8 mouse cellular contexts compared by ENCODE assay signal in genomic region chr4:42949676-42950051, GRCm38 (mm10). TPM values are rescaled to one million over a fixed set of nuclear protein-coding genes. Genes with fewer than 3 reads are reported as not detected.
DNase-seq lines count a peak whose midpoint lies in the region; ATAC-seq and TF ChIP-seq lines count a peak whose summit lies in the region.

Gene Dnajb5, plus strand, starts transcription at chr4:42949814.

- no peaks in the 10 kb centered on the region for H3K79me2 ChIP-seq in heart, adult 2 months (replicated peaks; ENCODE audit: control insufficient read depth, insufficient read depth, low read length)

- DNase-seq in 3T3-L1 (ENCODE audit: low read depth, low spot score) = peak; percentile 97
- DNase-seq in adrenal gland, postnatal 4 days (ENCODE audit: low spot score in 2 of 2) = peak; percentile 93 to 96
- peak; percentile 98 for DNase-seq in embryonic facial prominence, embryonic 14.5 days (ENCODE audit: low spot score)
- DNase-seq in heart, adult 2 months = peak; percentile 98 to 99
- DNase-seq in kidney, adult 8-10 months = peak; percentile 99
- DNase-seq in spleen, postnatal 10 days (ENCODE audit: low spot score in 2 of 2) = peak; percentile 90 to 91

- peak within 1 kb of the TSS; percentile 90 for H3K27ac ChIP-seq in embryonic facial prominence, embryonic 14.5 days (replicated peaks; ENCODE audit: low read depth, low read length)
- H3K27ac ChIP-seq in heart, adult 2 months = peak within 1 kb of the TSS; percentile 99
- H3K27ac ChIP-seq in limb, embryonic 13.5 days = peak within 1 kb of the TSS; percentile 84
- peak within 1 kb of the TSS; percentile 95 for H3K27ac ChIP-seq in midbrain, embryonic 16.5 days (ENCODE audit: low read length)

- TF ChIP-seq EP300 in heart, adult 2 months (IDR thresholded peaks at IDR 0.05; ENCODE audit: insufficient read depth, low read depth, low read length) = 0 out of 2 replicates have a peak, but pooled peaks have one; percentile 38

- TF ChIP-seq CTCF in heart, adult 2 months (IDR thresholded peaks at IDR 0.05) = no peak

- H3K4me1 ChIP-seq in embryonic facial prominence, embryonic 14.5 days (ENCODE audit: control insufficient read depth, insufficient read depth, low read length) = peaks cover 17% of the 10 kb centered on the region
- H3K4me1 ChIP-seq in heart, adult 2 months (ENCODE audit: control insufficient read depth, insufficient read depth, low read length) = peaks cover 7% of the 10 kb centered on the region
- peaks cover 42% of the 10 kb centered on the region for H3K4me1 ChIP-seq in limb, embryonic 13.5 days
- H3K4me1 ChIP-seq in midbrain, embryonic 16.5 days (ENCODE audit: control insufficient read depth, insufficient read depth, low read length) = peaks cover 65% of the 10 kb centered on the region

- H3K4me2 ChIP-seq in embryonic facial prominence, embryonic 14.5 days (ENCODE audit: low read depth, low read length) = peak within 1 kb of the TSS; percentile 81
- peak within 1 kb of the TSS; percentile 81 for H3K4me2 ChIP-seq in limb, embryonic 13.5 days (replicated peaks)
- H3K4me2 ChIP-seq in midbrain, embryonic 16.5 days (ENCODE audit: low read length) = peak within 1 kb of the TSS; percentile 86

- no peaks in the 10 kb centered on the region for H3K27me3 ChIP-seq in embryonic facial prominence, embryonic 14.5 days (replicated peaks; ENCODE audit: control insufficient read depth, insufficient read depth, low read length)
- H3K27me3 ChIP-seq in heart, adult 2 months (ENCODE audit: control insufficient read depth, insufficient read depth, low read length) = no peaks in the 10 kb centered on the region
- peaks cover 23% of the 10 kb centered on the region for H3K27me3 ChIP-seq in limb, embryonic 13.5 days
- no peaks in the 10 kb centered on the region for H3K27me3 ChIP-seq in midbrain, embryonic 16.5 days (ENCODE audit: control insufficient read depth, insufficient read depth, low read depth, low read length)

- TF ChIP-seq POLR2A in heart, adult 2 months (IDR thresholded peaks at IDR 0.05; ENCODE audit: insufficient read depth, low read depth, low read length) = no peak

- H3K4me3 ChIP-seq in embryonic facial prominence, embryonic 14.5 days (ENCODE audit: low read depth, low read length) = peak within 1 kb of the TSS; percentile 74
- H3K4me3 ChIP-seq in heart, adult 2 months = peak within 1 kb of the TSS; percentile 90
- peak within 1 kb of the TSS; percentile 76 for H3K4me3 ChIP-seq in limb, embryonic 13.5 days
- H3K4me3 ChIP-seq in midbrain, embryonic 16.5 days (ENCODE audit: low read depth, low read length) = peak within 1 kb of the TSS; percentile 79

- no peaks in the 10 kb centered on the region for H3K36me3 ChIP-seq in embryonic facial prominence, embryonic 14.5 days (ENCODE audit: control insufficient read depth, insufficient read depth, low read length)
- no peaks in the 10 kb centered on the region for H3K36me3 ChIP-seq in heart, adult 2 months (ENCODE audit: control insufficient read depth, insufficient read depth, low read length)
- peaks cover 7% of the 10 kb centered on the region; the same call in 1 of the 2 replicates for H3K36me3 ChIP-seq in limb, embryonic 13.5 days
- no peaks in the 10 kb centered on the region for H3K36me3 ChIP-seq in midbrain, embryonic 16.5 days (ENCODE audit: control insufficient read depth, insufficient read depth, low read length)

- peak; percentile 97 for ATAC-seq in embryonic facial prominence, embryonic 14.5 days (ENCODE audit: low read depth)
- peak; percentile 96 for ATAC-seq in limb, embryonic 13.5 days (ENCODE audit: low FRiP score, low read depth)
- ATAC-seq in midbrain, embryonic 16.5 days = peak; percentile 95

- no peaks in the 10 kb centered on the region for H3K9me3 ChIP-seq in embryonic facial prominence, embryonic 14.5 days (ENCODE audit: control insufficient read depth, low read length)
- H3K9me3 ChIP-seq in limb, embryonic 13.5 days = no peaks in the 10 kb centered on the region
- H3K9me3 ChIP-seq in midbrain, embryonic 16.5 days (replicated peaks; ENCODE audit: control insufficient read depth, low read length, poor library complexity, severe bottlenecking) = no peaks in the 10 kb centered on the region

- intact Hi-C loops in heart, adult 2 months (cut with DNase I) = no loop called here

- 0% methylated on average over 10 of the region's 39 CpGs for WGBS in embryonic facial prominence, embryonic 14.5 days
- WGBS in heart, adult 2 months = 1% methylated on average over 38 of the region's 39 CpGs
- under 1% methylated on average over 37 of the region's 39 CpGs for WGBS in limb, embryonic 13.5 days
- WGBS in midbrain, embryonic 16.5 days = under 1% methylated on average over 39 of the region's 39 CpGs

- H3K9ac ChIP-seq in embryonic facial prominence, embryonic 14.5 days (ENCODE audit: low read depth, low read length) = peak within 1 kb of the TSS; percentile 93
- peak within 1 kb of the TSS; percentile 93 for H3K9ac ChIP-seq in heart, adult 2 months (ENCODE audit: low read depth, low read length)
- peak within 1 kb of the TSS; percentile 86 for H3K9ac ChIP-seq in limb, embryonic 13.5 days
- peak within 1 kb of the TSS; percentile 96 for H3K9ac ChIP-seq in midbrain, embryonic 16.5 days (ENCODE audit: low read depth, low read length)

RNA-seq across cellular contexts. Expression of gene Dnajb5, which starts in this region (rescaled TPM):
- total RNA-seq in adrenal gland, postnatal 4 days (2021) = 10 to 100 TPM; 17.7 to 19.1 TPM
- polyA plus RNA-seq in embryonic facial prominence, embryonic 14.5 days (2014; fragmentation: Nextera tagmentation; extraction: Ambion mirVana) = 11.9 and 15.4 TPM in 2 replicates
- total RNA-seq in heart, adult 2 months (2021) = 100 to 1,000 TPM in 1 of 2 experiments, 10 to 100 TPM in 1; 88.5 to 103 TPM
- 45.6 and 51.1 TPM in 2 replicates for polyA plus RNA-seq in heart, adult 2 months (2012; rRNA removed)
- 8.9 and 9.0 TPM in 2 replicates for polyA plus RNA-seq in limb, embryonic 13.5 days (2015; fragmentation: Nextera tagmentation; extraction: Ambion mirVana)
- 53.8 and 56.8 TPM in 2 replicates for polyA plus RNA-seq in midbrain, embryonic 16.5 days (2015; fragmentation: Nextera tagmentation; extraction: Ambion mirVana)

Comparison
In these comparisons a context has a peak if more than half of its experiments do, and no peak if none do; other contexts are left out.
1. Peak in every context shown above with its lines: DNase-seq, ATAC-seq, H3K4me3 ChIP-seq and H3K27ac ChIP-seq.
2. RNA of gene Dnajb5 (total RNA-seq): 88.5 to 103 TPM in heart, adult 2 months; 17.7 to 19.1 TPM in adrenal gland, postnatal 4 days; every median in the first group is over 4 times any median in the second.